In genomic region chr17:18889745-18890329, GRCm38 (mm10) we compare ENCODE assay signal across 35 mouse cellular contexts. TPM values are rescaled to one million over a fixed set of nuclear protein-coding genes. Genes with fewer than 3 reads are reported as not detected.
A peak's percentile ranks its signal among the peaks of the same experiment; 100 is the strongest.
DNase-seq lines count a peak whose midpoint lies in the region; ATAC-seq and TF ChIP-seq lines count a peak whose summit lies in the region.
"Had no signal": no experiment of that assay in that cellular context is flagged by ENCODE, and none has a peak within 500 bp of the region (broad histone marks: within the 10 kb centered on the region; RNA-seq: fewer than 3 reads in every experiment).

No protein-coding gene starts in this region.

- no peak for TF ChIP-seq EP300 in CH12.LX (IDR thresholded peaks at IDR 0.05; ENCODE audit: low read length)

- H3K27me3 ChIP-seq in CH12.LX (replicated peaks): no peaks in the 10 kb centered on the region
- H3K27me3 ChIP-seq in kidney, embryonic 16.5 days (ENCODE audit: insufficient read depth, low read length): no peaks in the 10 kb centered on the region
- H3K27me3 ChIP-seq: embryonic facial prominence, embryonic 12.5 days; hindbrain, embryonic 12.5 days; limb, embryonic 12.5 days; liver, embryonic 15.5 days; stomach, embryonic 15.5 days had no signal

- 84% methylated on average over 6 of the region's 6 CpGs for WGBS in kidney, embryonic 16.5 days

- H3K79me2 ChIP-seq in CH12.LX (replicated peaks; ENCODE audit: control insufficient read depth, extremely low read depth, insufficient read depth, poor library complexity, severe bottlenecking): no peaks in the 10 kb centered on the region

- dilution Hi-C loops in CH12.LX (cut with MboI; ENCODE audit: extremely low pct_ligation_motif_present, extremely low pct_unique_long_range_greater_than_20kb, low sequenced_read_pairs): no loop called here

- H3K27ac ChIP-seq in CH12.LX (ENCODE audit: insufficient read depth, low read depth): no peak overlapping the region
- H3K27ac ChIP-seq in kidney, embryonic 16.5 days (ENCODE audit: low read length): no peak overlapping the region
- H3K27ac ChIP-seq: embryonic facial prominence, embryonic 12.5 days; gastrocnemius, adult 2 months; hindbrain, embryonic 12.5 days; hindbrain, postnatal 0 days; limb, embryonic 12.5 days; liver, embryonic 15.5 days; stomach, embryonic 15.5 days had no signal

- no peak for ATAC-seq in kidney, embryonic 16.5 days (ENCODE audit: low FRiP score, low TSS enrichment)
- ATAC-seq: forebrain, embryonic 14.5 days; hindbrain, postnatal 0 days; midbrain, embryonic 16.5 days had no signal

- no peak overlapping the region for H3K9ac ChIP-seq in CH12.LX (ENCODE audit: insufficient read depth, low read depth)
- H3K9ac ChIP-seq in kidney, embryonic 16.5 days (replicated peaks; ENCODE audit: low read length): no peak overlapping the region
- H3K9ac ChIP-seq: embryonic facial prominence, embryonic 12.5 days; hindbrain, embryonic 12.5 days; limb, embryonic 12.5 days; liver, embryonic 15.5 days; lung, embryonic 14.5 days; stomach, embryonic 15.5 days had no signal

- no peak overlapping the region for H3K4me3 ChIP-seq in CH12.LX (replicated peaks in 1 of 3; ENCODE audit: low read depth in 2 of 3, low read length in 2 of 3, poor library complexity in 1 of 3)
- H3K4me3 ChIP-seq in kidney, embryonic 16.5 days (ENCODE audit: low read length): no peak overlapping the region
- H3K4me3 ChIP-seq: embryonic facial prominence, embryonic 12.5 days; gastrocnemius, adult 2 months; hindbrain, embryonic 12.5 days; limb, embryonic 12.5 days; liver, embryonic 15.5 days; stomach, embryonic 15.5 days had no signal

- DNase-seq in A20 (ENCODE audit: low read depth, low spot score): peak; percentile 51
- DNase-seq in CH12.LX (ENCODE audit: extremely low read depth): peak; percentile 33
- DNase-seq in R1 (ENCODE audit: low read depth, low spot score): peak; percentile 4
- peak; percentile 16 for DNase-seq in naive thymus-derived CD4-positive, alpha-beta T cell, adult 2 months (ENCODE audit: low read depth)
- no peak for DNase-seq in kidney, postnatal 36 days
- no peak for DNase-seq in layer of hippocampus, adult 11-12 months (ENCODE audit: low spot score)
- DNase-seq: adrenal gland, postnatal 14 days; cerebellum, adult 11 months; cerebellum, adult 9-10 months; cerebellum, postnatal 36 days; embryo, embryonic 11 days; gastrocnemius, adult 2 months; gastrocnemius, postnatal 36 days; heart, adult 18-20 months; heart, postnatal 36 days; kidney, adult 11 months; kidney, postnatal 4 days; lung, embryonic 14.5 days; lung, postnatal 36 days; thymus, postnatal 25 days had no signal

- peak in 1 of 2 experiments; percentile 52; a peak in 2 of 4 replicates for TF ChIP-seq CTCF in CH12.LX (conservative IDR thresholded peaks at IDR 0.05 in 1 of 2, IDR thresholded peaks at IDR 0.05 in 1 of 2; ENCODE audit: low read depth in 2 of 2, low read length in 2 of 2)

- H3K9me3 ChIP-seq in CH12.LX (replicated peaks; ENCODE audit: low read length): no peaks in the 10 kb centered on the region
- peaks cover 3% of the 10 kb centered on the region for H3K9me3 ChIP-seq in kidney, embryonic 16.5 days (ENCODE audit: low read length)
- H3K9me3 ChIP-seq: liver, embryonic 15.5 days; stomach, embryonic 15.5 days had no signal

- no peak for TF ChIP-seq POLR2A in CH12.LX (IDR thresholded peaks at IDR 0.05; ENCODE audit: low read depth, low read length)

- H3K4me1 ChIP-seq in CH12.LX (ENCODE audit: control insufficient read depth in 1 of 2, insufficient read depth in 2 of 2): peaks cover 0 to 9% of the 10 kb centered on the region in 2 experiments; a peak in 2 of 4 replicates
- H3K4me1 ChIP-seq in kidney, embryonic 16.5 days (ENCODE audit: insufficient read depth, low read length): no peaks in the 10 kb centered on the region
- H3K4me1 ChIP-seq: embryonic facial prominence, embryonic 12.5 days; hindbrain, embryonic 12.5 days; limb, embryonic 12.5 days; liver, embryonic 15.5 days; stomach, embryonic 15.5 days had no signal

- peak overlapping the region; percentile 22; the same call in 1 of the 2 replicates for H3K4me2 ChIP-seq in CH12.LX (ENCODE audit: insufficient read depth, low read depth, poor library complexity, severe bottlenecking)
- no peak overlapping the region for H3K4me2 ChIP-seq in kidney, embryonic 16.5 days (replicated peaks; ENCODE audit: low read depth, low read length)
- H3K4me2 ChIP-seq: embryonic facial prominence, embryonic 12.5 days; heart, embryonic 11.5 days; hindbrain, embryonic 12.5 days; limb, embryonic 12.5 days; liver, embryonic 15.5 days; lung, embryonic 14.5 days; midbrain, embryonic 11.5 days; stomach, embryonic 15.5 days had no signal

- TF ChIP-seq RAD21 in CH12.LX (IDR thresholded peaks at IDR 0.05; ENCODE audit: low read depth, low read length): peak; percentile 49

- H3K36me3 ChIP-seq in CH12.LX (replicated peaks in 1 of 2; ENCODE audit: control insufficient read depth in 1 of 2, insufficient read depth in 1 of 2, low read length in 1 of 2): no peaks in the 10 kb centered on the region
- H3K36me3 ChIP-seq in kidney, embryonic 16.5 days (ENCODE audit: insufficient read depth, low read length): no peaks in the 10 kb centered on the region
- H3K36me3 ChIP-seq: embryonic facial prominence, embryonic 12.5 days; hindbrain, embryonic 12.5 days; limb, embryonic 12.5 days; liver, embryonic 15.5 days; stomach, embryonic 15.5 days had no signal

- in situ Hi-C loops in CH12.LX (cut with MboI; ENCODE audit: low pct_ligation_motif_present, low pct_unique_long_range_greater_than_20kb, low sequenced_read_pairs): no loop called here

TF ChIP-seq in CH12.LX, 34 proteins besides CTCF, POLR2A, EP300 and RAD21:
- no peak for TF ChIP-seq POLR2AphosphoS2 (IDR thresholded peaks at IDR 0.05; ENCODE audit: low read depth, low read length)
- TF ChIP-seq SMC3 (IDR thresholded peaks at IDR 0.05; ENCODE audit: low read depth, low read length): 0 out of 2 replicates have a peak, but pooled peaks have one; percentile 18
- TF ChIP-seq ZNF384 (IDR thresholded peaks at IDR 0.05; ENCODE audit: low read depth, low read length): peak; percentile 65

RNA-seq across cellular contexts. Expression of gene Vmn2r97, which starts 24.3 kb away (rescaled TPM):
- total RNA-seq in CH12.LX (2012; rRNA removed): 0.04 TPM in 1 of 2 replicates, not detected in the other
- total RNA-seq in CH12.LX (2014; rRNA removed): not detected in 2 replicates
- polyA plus RNA-seq in CH12.LX (2012; ENCODE audit: insufficient read length, low read depth): 0.37 and 0.51 TPM in 2 replicates
- not detected in 2 replicates for polyA plus RNA-seq in kidney, embryonic 16.5 days (2015; fragmentation: Nextera tagmentation; extraction: Ambion mirVana)
- total RNA-seq: gastrocnemius, adult 2 months; gastrocnemius, postnatal 36 days; heart, adult 18-20 months; heart, postnatal 36 days; hindbrain, postnatal 0 days; liver, adult 2 months; megakaryocyte, adult 5-6 weeks had no signal
- polyA plus RNA-seq: embryonic facial prominence, embryonic 12.5 days; forebrain, embryonic 14.5 days; heart, embryonic 11.5 days; hindbrain, embryonic 12.5 days; hindbrain, postnatal 0 days; limb, embryonic 12.5 days; liver, adult 2 months; midbrain, embryonic 11.5 days; neural tube, embryonic 14.5 days; small intestine, adult 2 months; stomach, embryonic 15.5 days had no signal

Comparison
In these comparisons a context has a peak if more than half of its experiments do, and no peak if none do; other contexts are left out.
1. DNase-seq: peak in A20 (single experiment), CH12.LX (single experiment), R1 (single experiment) and naive thymus-derived CD4-positive, alpha-beta T cell, adult 2 months (single experiment); none in kidney, postnatal 36 days (0 of 2) and layer of hippocampus, adult 11-12 months (single experiment).